Mouse (Mus musculus): Measurements from ENCODE around the gene Klhl8. TPM values are rescaled to one million over a fixed set of nuclear protein-coding genes. Genes with fewer than 3 reads are reported as not detected.

Klhl8 gene
- polyA plus RNA-seq, 1 experiment from 2014 or later = 4.3 TPM

- ATAC-seq = no peak
- H3K27me3 ChIP-seq (replicated peaks; ENCODE audit: control insufficient read depth, insufficient read depth, low read length) = no peaks in the 10 kb centered on the region
Measured at GRCm38 (mm10) chr5:103863759-103864158, 47.3 kb downstream of the Klhl8 start.

GRCm38 (mm10) chr5:103860622-103861021, 50.4 kb downstream of the Klhl8 start:
- Histone ChIP-seq H3K9ac (ENCODE audit: low read depth, low read length) (no peak overlapping the region), H3K36me3 (ENCODE audit: control insufficient read depth, insufficient read depth) (peaks cover 13% of the 10 kb centered on the region; the same call in 1 of the 2 replicates), H3K27ac (ENCODE audit: low read depth, low read length) (no peak overlapping the region), H3K27me3 (replicated peaks; ENCODE audit: control insufficient read depth, insufficient read depth, low read length) (no peaks in the 10 kb centered on the region), H3K4me1 (replicated peaks; ENCODE audit: control insufficient read depth, insufficient read depth, low read length) (no peaks in the 10 kb centered on the region), H3K4me2 (replicated peaks; ENCODE audit: low read depth) (no peak overlapping the region), H3K9me3 (ENCODE audit: control insufficient read depth) (no peaks in the 10 kb centered on the region), H3K4me3 (ENCODE audit: low read depth, low read length) (no peak overlapping the region)
- WGBS = 93% methylated on average over 11 of the region's 11 CpGs
- ATAC-seq = no peak
- no peak for TF ChIP-seq CTCF (IDR thresholded peaks at IDR 0.05; ENCODE audit: low read depth)

More at GRCm38 (mm10) chr5:103863759-103864158, 47.3 kb downstream of the Klhl8 start:
- TF ChIP-seq CTCF (IDR thresholded peaks at IDR 0.05; ENCODE audit: low read depth) = no peak
- H3K4me3 ChIP-seq (ENCODE audit: low read depth, low read length) = no peak overlapping the region
- H3K36me3 ChIP-seq (ENCODE audit: control insufficient read depth, insufficient read depth) = peaks cover 17% of the 10 kb centered on the region; the same call in 1 of the 2 replicates
- H3K9me3 ChIP-seq (ENCODE audit: control insufficient read depth) = no peaks in the 10 kb centered on the region
- no peak overlapping the region for H3K9ac ChIP-seq (ENCODE audit: low read depth, low read length)
- no peaks in the 10 kb centered on the region for H3K4me1 ChIP-seq (replicated peaks; ENCODE audit: control insufficient read depth, insufficient read depth, low read length)
- H3K27ac ChIP-seq (ENCODE audit: low read depth, low read length) = no peak overlapping the region
- H3K4me2 ChIP-seq (replicated peaks; ENCODE audit: low read depth) = no peak overlapping the region
- WGBS = 65% methylated on average over 4 of the region's 4 CpGs

- H3K27ac ChIP-seq (ENCODE audit: low read depth, low read length) = no peak overlapping the region
- H3K27me3 ChIP-seq (replicated peaks; ENCODE audit: control insufficient read depth, insufficient read depth, low read length) = no peaks in the 10 kb centered on the region
- H3K9ac ChIP-seq (ENCODE audit: low read depth, low read length) = no peak overlapping the region
- TF ChIP-seq CTCF (IDR thresholded peaks at IDR 0.05; ENCODE audit: low read depth) = no peak
- peaks cover 22% of the 10 kb centered on the region for H3K36me3 ChIP-seq (ENCODE audit: control insufficient read depth, insufficient read depth)
- no peak overlapping the region for H3K4me2 ChIP-seq (replicated peaks; ENCODE audit: low read depth)
- ATAC-seq = no peak
- no peaks in the 10 kb centered on the region for H3K4me1 ChIP-seq (replicated peaks; ENCODE audit: control insufficient read depth, insufficient read depth, low read length)
- no peak overlapping the region for H3K4me3 ChIP-seq (ENCODE audit: low read depth, low read length)
- no peaks in the 10 kb centered on the region for H3K9me3 ChIP-seq (ENCODE audit: control insufficient read depth)
- WGBS = 97% methylated on average over 2 of the region's 2 CpGs
Measured at GRCm38 (mm10) chr5:103857151-103857550, 53.9 kb downstream of the Klhl8 start.

GRCm38 (mm10) chr5:103856286-103857009, 54.6 kb downstream of the Klhl8 start:
- peaks cover 29% of the 10 kb centered on the region for H3K36me3 ChIP-seq (ENCODE audit: control insufficient read depth, insufficient read depth)
- no peak overlapping the region for H3K4me3 ChIP-seq (ENCODE audit: low read depth, low read length)
- H3K4me1 ChIP-seq (replicated peaks; ENCODE audit: control insufficient read depth, insufficient read depth, low read length) = no peaks in the 10 kb centered on the region
- peak; percentile 82 for TF ChIP-seq CTCF (IDR thresholded peaks at IDR 0.05; ENCODE audit: low read depth)
- H3K27ac ChIP-seq (ENCODE audit: low read depth, low read length) = no peak overlapping the region
- H3K9me3 ChIP-seq (ENCODE audit: control insufficient read depth) = no peaks in the 10 kb centered on the region
- H3K9ac ChIP-seq (ENCODE audit: low read depth, low read length) = no peak overlapping the region
- H3K27me3 ChIP-seq (replicated peaks; ENCODE audit: control insufficient read depth, insufficient read depth, low read length) = no peaks in the 10 kb centered on the region
- 67% methylated on average over 5 of the region's 5 CpGs for whole genome bisulfite sequencing
- peak; percentile 58 for ATAC-seq
- H3K4me2 ChIP-seq (replicated peaks; ENCODE audit: low read depth) = no peak overlapping the region

GRCm38 (mm10) chr5:103855483-103856211, 55.4 kb downstream of the Klhl8 start:
- Histone ChIP-seq H3K4me3 (ENCODE audit: low read depth, low read length) (no peak overlapping the region), H3K27ac (ENCODE audit: low read depth, low read length) (no peak overlapping the region), H3K9me3 (ENCODE audit: control insufficient read depth) (no peaks in the 10 kb centered on the region), H3K4me1 (replicated peaks; ENCODE audit: control insufficient read depth, insufficient read depth, low read length) (no peaks in the 10 kb centered on the region), H3K36me3 (ENCODE audit: control insufficient read depth, insufficient read depth) (peaks cover 34% of the 10 kb centered on the region), H3K4me2 (replicated peaks; ENCODE audit: low read depth) (no peak overlapping the region), H3K9ac (ENCODE audit: low read depth, low read length) (no peak overlapping the region), H3K27me3 (replicated peaks; ENCODE audit: control insufficient read depth, insufficient read depth, low read length) (no peaks in the 10 kb centered on the region)
- no peak for TF ChIP-seq CTCF (IDR thresholded peaks at IDR 0.05; ENCODE audit: low read depth)
- peak; percentile 49 for ATAC-seq
- WGBS = 59% methylated on average over 14 of the region's 14 CpGs

- Histone ChIP-seq H3K4me2 (replicated peaks; ENCODE audit: low read depth) (no peak overlapping the region), H3K4me1 (replicated peaks; ENCODE audit: control insufficient read depth, insufficient read depth, low read length) (no peaks in the 10 kb centered on the region), H3K36me3 (ENCODE audit: control insufficient read depth, insufficient read depth) (peaks cover 42% of the 10 kb centered on the region), H3K27ac (ENCODE audit: low read depth, low read length) (no peak overlapping the region), H3K27me3 (replicated peaks; ENCODE audit: control insufficient read depth, insufficient read depth, low read length) (no peaks in the 10 kb centered on the region), H3K9me3 (ENCODE audit: control insufficient read depth) (no peaks in the 10 kb centered on the region), H3K4me3 (ENCODE audit: low read depth, low read length) (no peak overlapping the region), H3K9ac (ENCODE audit: low read depth, low read length) (no peak overlapping the region)
- WGBS = 89% methylated on average over 5 of the region's 5 CpGs
- no peak for ATAC-seq
- TF ChIP-seq CTCF (IDR thresholded peaks at IDR 0.05; ENCODE audit: low read depth) = no peak
Measured at GRCm38 (mm10) chr5:103854807-103855194, 56.3 kb downstream of the Klhl8 start.

All from intestine, postnatal 0 days (tissue).